Mouse (Mus musculus) ZHBTc4 (cell line): Measurements from ENCODE around the gene Hes7.

Experiments used
- DNase-seq: peaks from one replicate; pipeline ENCODE4 v3.0.0-alpha.2; 2011; ENCODE audit warnings: low read depth, low spot score

Hes7 gene

DNA sequence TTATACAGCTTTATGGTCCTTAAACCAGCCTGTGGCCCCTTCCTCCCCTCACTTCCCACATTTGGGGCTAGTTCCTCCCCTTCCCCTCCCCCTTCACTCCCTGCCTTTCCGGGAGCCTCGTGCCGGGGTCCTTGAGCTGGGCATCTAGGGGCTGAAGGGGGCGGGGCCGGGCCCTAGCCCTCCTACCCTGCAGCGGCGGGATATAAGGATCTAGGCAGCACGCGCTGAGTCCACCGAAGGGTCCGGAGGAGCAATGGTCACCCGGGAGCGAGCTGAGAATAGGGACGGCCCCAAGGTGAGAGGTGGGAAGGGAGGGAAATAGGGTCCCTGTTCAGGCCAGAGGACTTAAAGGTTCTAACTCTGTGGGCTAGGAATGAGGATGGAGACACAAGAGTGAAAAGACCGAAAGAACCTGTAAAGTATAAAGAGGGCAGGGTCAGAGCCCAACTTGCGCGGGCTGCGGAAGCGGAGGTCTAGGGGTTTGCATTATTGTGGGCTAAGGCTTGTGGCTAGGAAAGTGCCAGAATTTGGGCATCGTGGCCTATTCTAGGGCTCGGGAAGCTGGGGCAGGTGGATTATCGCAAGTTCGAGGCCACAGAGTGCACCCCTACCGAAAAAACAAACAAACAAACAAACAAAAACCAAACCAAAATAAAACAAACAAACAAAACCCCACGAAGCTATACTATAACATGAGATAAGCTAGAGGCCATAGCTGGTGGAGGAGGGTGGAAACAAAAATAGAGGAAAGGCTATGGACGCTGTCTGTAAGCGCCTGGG lies at the start of gene Hes7:
Gene Hes7, plus strand, starts transcription at position 184 of the 780 bp plus-strand sequence.
- no peak for DNase-seq

- DNase-seq = peak; percentile 96
These were observed 49.5 kb upstream of the Hes7 start, which contains the start of gene Tmem107 for GRCm38 (mm10) chr11:69070590-69071222. Gene Tmem107, plus strand, starts transcription at chr11:69070806.

- DNase-seq = no peak
These were observed 48.9 kb upstream of the Hes7 start for GRCm38 (mm10) chr11:69071262-69071661.

GRCm38 (mm10) chr11:69072234-69072633 lies 48.0 kb upstream of the Hes7 start:
- DNase-seq = no peak

GRCm38 (mm10) chr11:69072666-69073064 lies 47.5 kb upstream of the Hes7 start:
- DNase-seq = no peak

GRCm38 (mm10) chr11:69073065-69073888 lies 46.9 kb upstream of the Hes7 start:
- DNase-seq = peak; percentile 96

DNA sequence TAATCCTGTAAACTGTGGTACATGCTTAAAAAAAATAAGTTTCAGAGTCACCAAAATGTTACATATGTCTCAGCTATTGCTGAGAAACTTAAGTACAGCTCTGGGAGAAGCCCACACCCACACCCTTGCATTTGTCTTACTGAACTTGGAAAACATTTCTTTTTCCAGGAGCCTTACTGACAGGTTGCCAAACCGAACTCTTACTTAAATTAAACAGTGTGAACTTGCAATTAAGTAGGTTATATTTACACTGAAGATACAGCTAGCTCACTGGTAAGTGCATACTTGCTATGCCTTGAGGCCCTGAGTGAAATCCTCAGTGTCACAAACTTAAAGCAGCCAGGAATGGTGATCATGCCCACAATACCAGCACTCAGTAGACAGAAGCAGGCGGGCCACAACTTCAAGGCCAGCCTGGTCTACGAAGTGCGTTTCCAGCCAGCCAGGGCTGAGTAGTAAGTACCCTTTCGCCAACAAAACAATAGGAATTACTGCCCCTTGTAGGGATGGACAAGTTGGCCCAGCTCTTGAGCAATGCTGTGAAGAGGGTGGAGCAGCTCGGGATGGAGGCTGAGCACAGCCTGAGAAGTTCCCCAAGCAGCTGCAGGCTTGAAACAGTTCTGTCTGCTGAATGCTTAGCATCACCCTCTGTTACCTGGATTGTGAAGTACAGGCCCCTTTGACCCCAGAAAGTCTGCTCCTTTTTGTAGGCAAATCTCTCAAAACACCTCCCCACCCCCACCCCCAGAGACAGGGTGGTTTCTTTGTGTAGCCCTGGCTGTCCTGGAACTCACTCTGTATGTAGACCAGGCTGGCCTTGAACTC lies 46.0 kb upstream of the Hes7 start:
- DNase-seq = no peak

DNA sequence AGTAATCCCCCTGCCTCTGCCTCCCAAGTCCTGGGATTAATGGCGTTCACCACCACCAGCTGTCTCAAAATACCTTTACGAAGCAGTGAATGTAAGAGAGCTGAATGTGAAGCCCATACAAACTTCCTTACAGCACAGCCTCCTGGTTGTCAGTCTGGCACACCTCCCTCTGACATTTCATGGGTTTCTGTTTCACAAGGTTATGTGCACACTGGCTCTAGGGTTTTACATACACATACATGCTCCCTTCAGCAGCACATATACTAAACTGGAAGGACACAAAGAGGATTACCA lies 45.5 kb upstream of the Hes7 start:
- DNase-seq = no peak

GRCm38 (mm10) chr11:69075764-69076479 lies 44.3 kb upstream of the Hes7 start:
- DNase-seq = peak; percentile 87

DNA sequence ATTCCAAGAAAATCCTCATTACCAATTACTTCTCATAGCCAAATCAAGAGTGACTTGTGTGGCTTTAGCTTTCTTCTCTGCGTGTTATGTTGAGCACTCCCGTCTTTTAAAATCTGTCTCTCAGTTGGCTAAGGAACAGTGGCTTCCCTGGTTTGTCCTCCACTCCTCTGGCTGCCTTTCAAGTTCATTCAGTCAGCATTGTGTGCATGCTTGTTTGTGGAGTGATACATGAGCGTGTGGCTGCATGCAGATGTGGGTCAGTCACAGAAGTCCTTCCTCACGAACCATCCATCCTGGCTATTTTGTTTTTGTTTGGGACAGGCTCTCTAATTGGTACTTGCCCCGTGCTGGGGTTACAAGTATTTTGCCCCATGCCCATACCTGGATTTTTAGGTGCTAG lies 43.6 kb upstream of the Hes7 start:
- DNase-seq = no peak

GRCm38 (mm10) chr11:69077316-69077715 lies 42.9 kb upstream of the Hes7 start:
- no peak for DNase-seq

DNA sequence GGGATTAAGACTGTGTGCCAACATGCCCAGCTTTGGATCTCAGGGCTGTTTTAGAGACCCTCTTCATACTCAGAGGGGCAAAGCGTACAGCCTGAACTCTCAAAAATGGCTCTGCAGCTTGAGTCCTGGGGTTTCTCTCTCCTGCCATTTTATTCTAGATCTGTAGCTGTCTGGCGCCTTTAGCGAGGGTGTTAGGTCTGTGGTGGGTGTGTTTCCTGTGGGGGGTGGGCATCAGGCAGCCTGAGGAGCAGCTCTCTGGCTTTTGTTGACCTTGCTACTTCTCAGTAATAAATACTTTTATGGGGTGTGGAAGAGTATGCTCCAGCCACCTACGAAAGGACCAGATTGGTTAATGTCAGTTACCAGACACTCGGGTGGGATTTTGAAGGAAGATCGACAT lies 42.2 kb upstream of the Hes7 start:
- no peak for DNase-seq

DNA sequence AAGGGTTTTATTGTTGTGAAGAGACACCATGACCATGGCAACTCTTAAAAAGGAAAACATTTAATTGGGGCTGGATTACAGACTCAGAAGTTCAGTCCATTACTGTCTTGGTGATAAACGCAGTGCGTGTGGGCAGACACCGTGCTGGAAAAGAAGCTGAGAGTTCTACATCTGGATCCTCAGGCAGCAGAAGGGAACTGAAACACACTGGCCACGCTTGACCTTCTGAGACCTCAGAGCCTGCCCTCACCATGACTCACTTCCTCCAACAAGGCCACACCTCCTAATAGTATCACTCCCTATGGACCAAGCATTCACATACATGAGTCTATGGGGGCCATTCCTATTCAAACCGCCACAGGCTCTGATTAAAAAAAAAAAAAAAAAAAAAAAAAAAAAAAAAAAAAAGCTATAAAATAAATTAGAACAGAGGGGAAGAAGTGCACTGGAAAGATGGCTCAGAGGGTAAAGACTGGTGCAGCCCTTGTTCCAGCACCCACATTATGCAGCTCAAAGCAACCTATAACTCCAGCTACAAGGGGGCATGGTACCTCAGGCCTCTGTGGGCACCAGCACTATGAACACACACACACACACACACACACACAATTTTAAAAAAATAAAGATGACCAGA lies 41.3 kb upstream of the Hes7 start:
- DNase-seq = no peak

DNA sequence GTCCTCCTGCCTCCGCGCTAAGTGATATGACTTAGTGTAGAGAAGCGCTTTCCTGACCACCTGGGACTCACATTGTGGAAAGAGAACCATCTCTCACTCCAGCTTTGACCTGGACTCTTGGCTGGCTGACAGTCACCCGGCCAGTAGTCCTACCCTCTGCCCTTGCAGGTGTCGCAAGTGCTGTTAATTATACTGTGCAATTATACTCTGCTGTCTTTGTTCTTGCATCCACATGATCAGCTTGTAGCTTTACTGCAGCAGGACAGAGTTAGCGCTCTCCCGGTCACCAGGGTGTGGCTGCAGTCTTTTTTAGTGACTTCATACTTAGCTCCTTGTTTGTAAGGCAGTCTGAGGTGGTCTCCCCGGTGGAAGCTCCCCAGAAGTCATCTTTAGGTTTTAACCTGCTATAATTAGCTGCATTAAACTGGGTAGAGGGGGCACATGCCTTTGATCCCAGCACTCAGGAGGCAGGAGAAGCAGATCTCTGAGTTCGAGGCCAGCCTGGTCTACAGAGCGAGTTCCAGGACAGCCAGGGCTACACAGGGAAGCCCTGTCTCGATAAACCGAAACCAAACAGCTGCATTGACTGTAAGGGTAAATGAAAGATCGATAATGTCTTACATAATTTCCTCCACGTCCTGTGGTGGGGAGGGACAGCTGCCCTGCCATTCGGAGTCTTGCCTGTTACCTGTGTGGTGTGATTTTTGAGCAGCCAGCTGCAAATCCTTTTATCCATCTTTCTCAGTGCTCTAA lies 39.9 kb upstream of the Hes7 start:
- no peak for DNase-seq

DNA sequence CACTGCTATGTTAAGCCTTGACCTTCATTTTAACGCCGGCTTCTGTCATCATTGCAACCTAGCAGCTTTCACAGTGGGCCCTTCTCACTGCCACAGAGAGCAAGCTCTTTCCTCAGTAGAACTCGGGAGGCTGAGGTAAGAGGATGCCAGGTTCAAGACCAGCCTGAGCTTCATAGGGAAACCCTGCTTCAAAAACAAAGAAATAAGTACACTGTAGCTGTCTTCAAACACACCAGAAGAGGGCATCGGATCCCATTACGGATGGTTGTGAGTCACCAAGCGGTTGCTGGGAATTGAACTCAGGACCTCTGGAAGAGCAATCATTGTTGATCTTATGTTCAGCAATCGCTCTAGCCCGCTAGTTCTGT lies 39.4 kb upstream of the Hes7 start:
- DNase-seq = peak; percentile 60

DNA sequence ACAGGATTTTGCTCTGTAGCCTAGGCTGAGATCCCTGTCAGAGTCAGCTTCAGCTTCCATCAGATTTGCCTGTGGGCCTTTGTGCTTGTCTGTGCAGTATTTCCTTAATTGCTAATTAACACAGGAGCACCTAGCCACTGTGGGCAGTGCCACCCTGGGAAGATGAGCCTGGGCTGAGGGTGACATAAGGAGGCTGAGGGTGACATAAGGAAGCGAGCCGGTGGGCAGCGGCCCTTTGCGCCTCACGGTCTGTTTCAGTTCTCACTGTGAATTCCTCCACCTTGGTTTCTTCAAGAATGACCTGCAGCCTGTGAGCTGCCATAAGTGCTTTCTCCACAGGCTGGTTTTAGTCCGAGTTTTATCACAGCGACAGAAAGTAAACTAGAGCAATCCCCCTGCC lies 38.6 kb upstream of the Hes7 start:
- no peak for DNase-seq

GRCm38 (mm10) chr11:69085608-69086007 lies 34.6 kb upstream of the Hes7 start:
- DNase-seq = peak; percentile 56

- DNase-seq = peak; percentile 35
These were observed 33.8 kb upstream of the Hes7 start for GRCm38 (mm10) chr11:69086390-69086789.

DNA sequence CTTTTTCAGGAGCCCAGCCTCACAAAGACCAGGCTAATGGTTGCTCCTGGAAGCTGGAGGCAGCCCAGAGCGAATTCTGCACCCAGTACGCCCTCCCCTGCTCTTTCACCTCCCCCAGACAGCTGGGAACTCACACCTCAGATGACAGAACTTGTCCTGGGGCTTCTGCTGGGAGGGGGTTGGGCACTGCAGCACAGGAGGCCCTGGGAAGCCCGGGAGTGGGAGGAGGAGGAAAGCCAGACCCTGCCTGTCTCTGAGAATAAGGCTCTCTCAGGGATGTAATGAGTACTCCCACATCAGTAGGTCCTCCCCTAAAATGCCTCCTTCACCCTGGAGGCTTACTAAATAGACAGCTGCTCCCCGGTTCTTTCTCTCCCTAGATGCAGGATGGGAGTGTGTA lies 33.1 kb upstream of the Hes7 start:
- peak; percentile 38 for DNase-seq

- no peak for DNase-seq
These were observed 32.6 kb upstream of the Hes7 start for GRCm38 (mm10) chr11:69087597-69087996.
